Mouse (Mus musculus): Measurements from ENCODE around the gene Kif16b. TPM values are rescaled to one million over a fixed set of nuclear protein-coding genes. Genes with fewer than 3 reads are reported as not detected.

Gene Kif16b
- total and polyA plus RNA-seq, 3 experiments: 7.8 to 9.5 (median 8.0) TPM

DNA sequence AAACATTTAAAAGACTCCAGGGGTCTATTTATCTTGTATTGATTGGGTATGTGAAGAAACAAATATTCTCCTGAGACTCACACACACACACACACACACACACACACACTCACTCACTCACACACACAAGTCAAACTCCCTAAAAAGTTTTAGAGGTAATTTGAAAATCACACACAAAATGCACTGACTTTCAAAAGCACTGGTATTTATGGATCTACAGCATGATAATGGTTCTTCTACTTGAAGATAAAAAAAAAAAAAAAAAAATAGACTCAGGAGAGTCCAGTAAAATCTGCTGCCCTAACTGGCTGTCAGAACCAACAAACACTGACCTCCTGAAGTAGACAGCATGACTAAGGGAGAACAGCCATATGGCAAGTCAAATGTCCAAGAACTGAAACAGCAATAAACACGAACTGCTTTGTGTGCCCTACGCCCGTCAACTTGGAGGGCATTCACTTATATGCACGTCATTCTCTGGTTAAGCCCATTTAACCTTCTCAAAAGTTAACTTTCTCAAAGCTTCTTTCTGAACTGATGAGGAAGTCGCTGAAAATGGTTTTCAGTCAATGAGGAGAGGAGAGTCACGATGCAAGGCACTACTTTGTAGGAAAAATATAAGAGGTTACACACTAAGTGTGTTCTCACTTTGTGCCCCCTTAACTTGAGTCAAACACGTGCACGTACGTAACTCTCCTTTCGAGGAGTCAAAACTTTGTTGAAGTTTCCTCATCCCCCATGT is 1.0 kb downstream of the Kif16b start (continued):
- TF ChIP-seq NRF1 (IDR thresholded peaks at IDR 0.05; ENCODE audit: low read depth, low read length) (no peak), CHD2 (IDR thresholded peaks at IDR 0.05; ENCODE audit: low read length) (no peak), RAD21 (IDR thresholded peaks at IDR 0.05; ENCODE audit: low read depth, low read length) (no peak), CHD1 (IDR thresholded peaks at IDR 0.05; ENCODE audit: low read depth, low read length) (no peak), ZNF384 (IDR thresholded peaks at IDR 0.05; ENCODE audit: low read depth, low read length) (peak; percentile 46), NELFE (IDR thresholded peaks at IDR 0.05; ENCODE audit: low read depth, low read length) (no peak), TBP (conservative IDR thresholded peaks at IDR 0.05; ENCODE audit: low read depth, low read length) (no peak), TCF12 (IDR thresholded peaks at IDR 0.05; ENCODE audit: low read depth, low read length) (no peak), BHLHE40 (IDR thresholded peaks at IDR 0.05; ENCODE audit: low read depth, low read length) (peak; percentile 57; the same call in 1 of the 2 replicates), USF1 (IDR thresholded peaks at IDR 0.05; ENCODE audit: low read depth, low read length) (no peak), MYC (IDR thresholded peaks at IDR 0.05; ENCODE audit: low read depth, low read length) (peak; percentile 68), ZC3H11A (IDR thresholded peaks at IDR 0.05; ENCODE audit: low read depth, low read length) (no peak)

DNA sequence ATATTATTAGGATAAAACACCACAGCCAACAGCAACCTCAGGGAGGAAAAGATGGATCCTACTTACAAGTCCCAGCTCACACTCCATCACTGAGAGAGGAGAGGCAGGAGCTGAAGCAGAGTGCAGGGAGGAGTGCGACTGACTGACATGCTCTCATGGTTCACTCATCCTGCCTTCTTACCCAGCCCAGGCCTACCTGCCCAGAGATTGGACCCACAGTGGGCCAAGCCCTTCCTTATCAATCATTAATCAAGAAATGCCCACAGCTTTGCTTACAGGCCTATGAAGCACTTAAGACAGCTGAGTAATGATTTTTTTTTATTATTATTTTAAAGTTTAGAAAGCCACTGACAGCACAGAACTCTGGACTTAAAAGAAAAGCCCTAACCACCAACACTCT is 7.6 kb downstream of the Kif16b start:
- in situ Hi-C loops (cut with MboI; ENCODE audit: low pct_ligation_motif_present, low pct_unique_long_range_greater_than_20kb, low sequenced_read_pairs) (no loop called here), dilution Hi-C loops (cut with MboI; ENCODE audit: extremely low pct_ligation_motif_present, extremely low pct_unique_long_range_greater_than_20kb, low sequenced_read_pairs) (no loop called here)
- DNase-seq (ENCODE audit: extremely low read depth): no peak

GRCm38 (mm10) chr2:142891283-142891682 is 10.0 kb downstream of the Kif16b start:
- in situ Hi-C loops (cut with MboI; ENCODE audit: low pct_ligation_motif_present, low pct_unique_long_range_greater_than_20kb, low sequenced_read_pairs) (no loop called here), dilution Hi-C loops (cut with MboI; ENCODE audit: extremely low pct_ligation_motif_present, extremely low pct_unique_long_range_greater_than_20kb, low sequenced_read_pairs) (no loop called here)
- Histone ChIP-seq H3K4me2 (ENCODE audit: insufficient read depth, low read depth, poor library complexity, severe bottlenecking) (no peak overlapping the region), H3K36me3 (replicated peaks in 1 of 2; ENCODE audit: control insufficient read depth in 1 of 2, insufficient read depth in 1 of 2, low read length in 1 of 2) (peaks cover 0 to 9% of the 10 kb centered on the region in 2 experiments), H3K27ac (ENCODE audit: insufficient read depth, low read depth) (no peak overlapping the region), H3K4me3 (replicated peaks in 1 of 3; ENCODE audit: low read depth in 2 of 3, low read length in 2 of 3, poor library complexity in 1 of 3) (no peak overlapping the region), H3K9me3 (replicated peaks; ENCODE audit: low read length) (no peaks in the 10 kb centered on the region), H3K27me3 (replicated peaks) (no peaks in the 10 kb centered on the region), H3K79me2 (replicated peaks; ENCODE audit: control insufficient read depth, extremely low read depth, insufficient read depth, poor library complexity, severe bottlenecking) (no peaks in the 10 kb centered on the region), H3K9ac (ENCODE audit: insufficient read depth, low read depth) (no peak overlapping the region), H3K4me1 (ENCODE audit: control insufficient read depth in 1 of 2, insufficient read depth in 2 of 2) (no peaks in the 10 kb centered on the region)
- TF ChIP-seq NELFE (IDR thresholded peaks at IDR 0.05; ENCODE audit: low read depth, low read length): no peak
- no peak for TF ChIP-seq NRF1 (IDR thresholded peaks at IDR 0.05; ENCODE audit: low read depth, low read length)
- no peak for TF ChIP-seq ZNF384 (IDR thresholded peaks at IDR 0.05; ENCODE audit: low read depth, low read length)
- no peak for TF ChIP-seq MXI1 (IDR thresholded peaks at IDR 0.05; ENCODE audit: low read depth, low read length)
- TF ChIP-seq RCOR1 (conservative IDR thresholded peaks at IDR 0.05; ENCODE audit: low read depth, low read length): no peak
- TF ChIP-seq CHD1 (IDR thresholded peaks at IDR 0.05; ENCODE audit: low read depth, low read length): no peak
- no peak for TF ChIP-seq ETS1 (conservative IDR thresholded peaks at IDR 0.05; ENCODE audit: low read depth, low read length)
- TF ChIP-seq USF1 (IDR thresholded peaks at IDR 0.05; ENCODE audit: low read depth, low read length): no peak
- no peak for TF ChIP-seq CTCF (conservative IDR thresholded peaks at IDR 0.05 in 1 of 2, IDR thresholded peaks at IDR 0.05 in 1 of 2; ENCODE audit: low read depth in 2 of 2, low read length in 2 of 2)
- no peak for TF ChIP-seq CHD2 (IDR thresholded peaks at IDR 0.05; ENCODE audit: low read length)
- no peak for TF ChIP-seq UBTF (IDR thresholded peaks at IDR 0.05; ENCODE audit: low read depth, low read length)
- TF ChIP-seq JUN (IDR thresholded peaks at IDR 0.05; ENCODE audit: insufficient read depth, low read depth, low read length): no peak
- no peak for TF ChIP-seq SIN3A (IDR thresholded peaks at IDR 0.05; ENCODE audit: low read length)
- TF ChIP-seq ZMIZ1 (IDR thresholded peaks at IDR 0.05; ENCODE audit: low read depth, low read length): no peak
- no peak for TF ChIP-seq IRF4 (IDR thresholded peaks at IDR 0.05; ENCODE audit: low read depth, low read length)
- no peak for TF ChIP-seq USF2 (conservative IDR thresholded peaks at IDR 0.05; ENCODE audit: low read depth, low read length)
- no peak for DNase-seq (ENCODE audit: extremely low read depth)

More for the DNA sequence above, 7.6 kb downstream of the Kif16b start:
- Histone ChIP-seq H3K4me2 (ENCODE audit: insufficient read depth, low read depth, poor library complexity, severe bottlenecking) (no peak overlapping the region), H3K9me3 (replicated peaks; ENCODE audit: low read length) (no peaks in the 10 kb centered on the region), H3K4me1 (ENCODE audit: control insufficient read depth in 1 of 2, insufficient read depth in 2 of 2) (0 out of 4 replicates have a peak, but pooled peaks cover 0 to 2% of the 10 kb centered on the region in 2 experiments), H3K4me3 (replicated peaks in 1 of 3; ENCODE audit: low read depth in 2 of 3, low read length in 2 of 3, poor library complexity in 1 of 3) (no peak overlapping the region), H3K79me2 (replicated peaks; ENCODE audit: control insufficient read depth, extremely low read depth, insufficient read depth, poor library complexity, severe bottlenecking) (no peaks in the 10 kb centered on the region), H3K27me3 (replicated peaks) (no peaks in the 10 kb centered on the region), H3K9ac (ENCODE audit: insufficient read depth, low read depth) (no peak overlapping the region), H3K36me3 (replicated peaks in 1 of 2; ENCODE audit: control insufficient read depth in 1 of 2, insufficient read depth in 1 of 2, low read length in 1 of 2) (peaks cover 0 to 4% of the 10 kb centered on the region in 2 experiments), H3K27ac (ENCODE audit: insufficient read depth, low read depth) (no peak overlapping the region)
- TF ChIP-seq ETS1 (conservative IDR thresholded peaks at IDR 0.05; ENCODE audit: low read depth, low read length): no peak
- no peak for TF ChIP-seq ZMIZ1 (IDR thresholded peaks at IDR 0.05; ENCODE audit: low read depth, low read length)
- TF ChIP-seq JUND (conservative IDR thresholded peaks at IDR 0.05; ENCODE audit: low read depth, low read length): no peak
- TF ChIP-seq E2F4 (IDR thresholded peaks at IDR 0.05; ENCODE audit: insufficient replicate concordance, low read depth, low read length): no peak
- no peak for TF ChIP-seq MAFK (IDR thresholded peaks at IDR 0.05; ENCODE audit: insufficient replicate concordance, low read length)
- TF ChIP-seq CHD1 (IDR thresholded peaks at IDR 0.05; ENCODE audit: low read depth, low read length): no peak
- no peak for TF ChIP-seq SIN3A (IDR thresholded peaks at IDR 0.05; ENCODE audit: low read length)
- no peak for TF ChIP-seq HCFC1 (IDR thresholded peaks at IDR 0.05; ENCODE audit: low read depth, low read length)
- no peak for TF ChIP-seq ZKSCAN1 (IDR thresholded peaks at IDR 0.05; ENCODE audit: borderline replicate concordance, low read depth, low read length)
- no peak for TF ChIP-seq MEF2A (IDR thresholded peaks at IDR 0.05; ENCODE audit: borderline replicate concordance, low read depth, low read length)
- no peak for TF ChIP-seq KAT2A (IDR thresholded peaks at IDR 0.05; ENCODE audit: insufficient replicate concordance, low read length)

Measured in CH12.LX (cell line).